Mouse (Mus musculus): ENCODE measurements at regions not wholly inside any gene's neighbourhood (a gene's known extent, or its start where the extent isn't known, plus 50 kb on each side); places are given as distances from the start of the nearest gene placed in this dataset.

GRCm38 (mm10) chr8:8831306-8831705, 141.0 kb upstream of the Arglu1 start:
- TF ChIP-seq CTCF (IDR thresholded peaks at IDR 0.05; ENCODE audit: low read depth) (no peak), EP300 (IDR thresholded peaks at IDR 0.05; ENCODE audit: low read depth) (no peak)
